Mouse (Mus musculus) right cerebral cortex, postnatal 10 days (tissue): ENCODE data around the gene Cbx2.
A peak's percentile ranks its signal among the peaks of the same experiment; 100 is the strongest.

ENCODE experiments used
- DNase-seq, 2 experiments: peaks; one replicate each; pipeline ENCODE4 v3.0.0; 2021; ENCODE audit warnings: low spot score in 2 of 2

Gene Cbx2

DNA sequence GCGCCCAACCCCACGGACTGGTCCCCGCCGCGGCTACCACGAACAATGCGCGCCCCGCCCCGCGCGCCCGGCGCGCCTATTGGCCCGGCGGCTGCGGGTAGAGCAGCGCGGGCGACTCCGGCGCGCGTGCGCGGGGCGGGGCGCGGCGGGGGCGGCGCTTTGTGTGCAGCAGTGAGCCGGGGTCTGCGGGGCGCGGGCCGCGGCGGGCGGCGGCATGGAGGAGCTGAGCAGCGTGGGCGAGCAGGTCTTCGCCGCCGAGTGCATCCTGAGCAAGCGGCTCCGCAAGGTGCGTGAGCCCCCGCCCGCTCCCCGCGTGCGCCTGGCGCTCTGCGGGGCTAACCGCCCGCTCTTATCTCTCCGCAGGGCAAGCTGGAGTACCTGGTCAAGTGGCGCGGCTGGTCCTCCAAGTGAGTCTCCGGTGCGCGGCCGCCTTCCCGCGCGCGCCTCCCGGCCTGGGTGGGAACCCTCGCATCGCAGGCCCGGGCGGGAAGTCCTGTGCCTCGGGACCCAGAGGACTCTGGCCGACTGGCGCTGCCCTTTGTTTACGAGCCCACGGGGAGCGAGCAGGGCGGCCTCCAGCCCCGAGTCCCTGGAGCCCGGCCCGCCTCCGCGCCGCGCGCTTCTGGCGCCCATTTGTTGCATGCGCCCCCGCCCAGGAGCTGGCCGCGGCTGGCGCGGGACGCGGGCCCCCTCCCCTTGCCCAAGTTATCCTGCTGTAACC, at the start of gene Cbx2:
Gene Cbx2 (plus strand): TSS at position 68 of the 721 bp plus-strand sequence.
- DNase-seq, result peak; percentile 87 to 88

DNA sequence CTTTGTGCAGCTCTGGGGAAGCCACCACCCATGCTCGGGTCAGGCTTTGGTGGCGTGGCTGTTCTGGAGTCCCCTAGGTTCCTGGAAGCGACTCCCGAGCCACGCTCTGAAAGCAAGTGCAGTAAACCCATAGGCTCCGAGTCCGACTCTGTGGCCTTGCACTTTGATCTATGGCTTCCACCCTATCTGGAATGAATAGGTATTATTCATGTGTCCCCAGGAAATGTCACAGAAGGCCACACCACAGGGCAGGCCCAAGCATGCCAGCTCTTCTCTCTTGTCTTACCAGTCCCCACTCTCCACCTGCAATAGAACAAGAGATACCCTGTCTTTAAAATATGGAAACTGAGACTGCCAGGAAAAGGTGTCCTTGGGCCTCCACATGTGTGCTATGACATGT, 48.4 kb upstream of the Cbx2 start:
- no peak for DNase-seq

DNA sequence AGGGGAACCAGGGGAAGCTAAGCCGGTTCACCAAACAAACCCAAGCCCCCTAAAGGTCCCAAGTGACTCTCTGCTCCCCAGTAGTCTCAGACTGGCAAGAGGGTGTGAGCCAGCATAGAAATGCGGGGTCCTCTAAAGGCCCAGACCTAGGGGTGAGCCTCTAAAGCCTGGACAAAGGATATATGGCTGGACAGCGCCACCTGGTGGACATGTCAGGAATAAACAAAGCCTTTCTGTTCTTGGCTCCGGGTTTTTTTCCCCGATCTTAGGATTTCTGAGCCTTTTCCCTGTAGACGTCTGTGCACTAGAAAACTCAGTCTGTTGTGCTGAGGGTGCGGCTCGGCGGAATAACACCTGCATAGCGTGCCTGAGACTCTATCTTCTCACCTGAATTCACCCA, 47.3 kb upstream of the Cbx2 start:
- peak; percentile 77 to 85 for DNase-seq

GRCm38 (mm10) chr11:118975917-118976316, 46.8 kb upstream of the Cbx2 start:
- no peak for DNase-seq

DNA sequence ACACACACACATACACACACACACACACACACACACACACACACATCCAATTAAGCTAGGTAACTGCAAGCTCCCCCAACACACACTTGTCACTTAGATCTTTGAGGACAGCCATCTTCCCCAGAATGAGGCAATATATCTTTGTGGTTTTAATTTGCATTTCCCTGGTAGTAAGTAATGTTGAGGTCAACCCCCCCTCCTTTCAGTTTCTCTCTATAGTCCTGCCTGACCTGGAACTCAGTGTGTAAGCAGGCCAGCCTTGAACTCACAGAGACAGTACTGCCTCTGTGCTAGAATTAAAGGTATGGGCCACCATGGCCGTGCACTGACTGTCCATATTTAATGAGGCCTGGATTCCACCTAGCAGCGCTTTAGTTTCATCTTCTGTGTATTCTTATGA, 42.4 kb upstream of the Cbx2 start:
- DNase-seq, result no peak

DNA sequence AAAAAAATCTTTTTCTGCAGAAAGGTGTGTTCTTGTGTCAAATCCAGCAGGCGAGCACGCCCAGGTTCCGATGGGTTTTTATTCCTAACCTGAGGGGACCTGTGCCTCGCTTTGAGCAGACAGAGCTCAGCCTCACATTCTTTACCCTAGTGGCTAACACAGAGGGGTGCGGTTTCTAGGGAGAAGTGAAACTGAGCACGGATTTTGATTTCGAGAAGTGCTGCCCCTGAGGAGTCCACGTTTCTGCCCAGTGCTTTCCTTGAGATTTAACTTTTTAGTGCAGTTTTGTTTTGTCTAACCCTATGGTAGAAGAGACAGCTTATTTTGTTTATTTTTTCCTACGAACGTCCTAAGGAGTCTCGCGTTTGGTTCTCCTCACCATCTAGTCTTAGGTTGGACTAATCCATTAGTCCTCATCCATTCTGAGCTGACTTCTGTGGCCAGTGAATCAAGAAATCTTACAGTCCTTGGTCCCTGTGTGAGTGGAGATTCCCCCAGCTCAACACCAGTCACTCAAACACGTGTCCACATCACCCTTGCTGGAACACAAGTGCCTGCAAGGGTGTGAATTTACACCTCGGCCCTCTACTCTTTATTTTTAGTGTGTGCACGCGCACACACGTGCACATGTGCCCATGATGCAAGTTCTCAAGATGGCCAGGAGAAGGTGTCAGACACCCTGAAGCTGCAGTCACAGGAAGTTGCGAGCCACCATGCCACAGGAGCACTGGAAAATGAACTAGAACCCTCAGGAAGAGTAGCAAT, 41.6 kb upstream of the Cbx2 start:
- no peak for DNase-seq

DNA sequence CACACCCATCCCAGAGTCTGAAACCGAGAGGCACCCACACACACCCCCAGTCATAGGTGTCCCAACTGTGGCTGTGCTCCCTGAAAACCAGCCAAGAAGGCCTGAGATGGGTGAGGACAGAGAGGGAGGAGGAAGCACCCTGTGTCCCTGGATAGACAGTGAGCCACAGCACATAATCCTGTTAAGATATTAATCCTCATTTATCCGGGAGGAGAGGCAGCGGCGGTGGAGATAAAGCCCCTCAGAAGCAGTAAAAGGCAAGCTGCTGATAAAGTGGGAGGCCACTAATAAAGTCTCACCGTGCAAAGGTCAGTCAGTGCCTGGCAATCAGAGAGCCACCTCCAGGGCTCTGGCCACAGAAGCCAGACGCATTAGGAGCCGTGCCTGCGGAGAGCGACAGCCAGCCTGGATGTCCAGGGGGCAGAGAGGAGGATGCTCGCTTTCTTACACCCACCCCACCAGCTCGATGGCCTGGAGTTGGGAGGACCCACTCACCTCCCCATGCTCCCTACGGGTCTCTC, 40.1 kb upstream of the Cbx2 start:
- no peak for DNase-seq

DNA sequence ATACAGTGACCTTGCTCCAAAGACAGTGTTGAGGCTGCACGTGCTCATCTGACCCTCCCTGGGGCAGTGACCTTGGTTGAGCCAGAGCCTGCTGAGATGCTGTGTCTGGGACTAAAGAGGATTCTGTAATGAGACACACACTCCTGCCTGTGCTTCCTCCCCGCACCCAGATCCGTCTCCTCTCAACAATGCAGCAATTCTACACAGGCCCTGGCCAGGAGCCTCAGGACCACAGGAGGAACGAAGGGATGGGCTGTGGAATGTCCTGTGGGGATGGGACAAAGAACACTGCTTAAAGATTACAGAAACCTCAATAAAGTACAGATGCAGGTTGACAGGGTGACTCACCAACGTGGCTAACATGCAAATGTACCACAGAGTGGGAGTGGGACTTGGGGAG, 37.2 kb upstream of the Cbx2 start:
- DNase-seq, result no peak

- no peak for DNase-seq
These were observed 34.8 kb upstream of the Cbx2 start, which contains the start of gene Enpp7 for GRCm38 (mm10) chr11:118987999-118988398. Enpp7 (plus strand) TSS chr11:118988188.

GRCm38 (mm10) chr11:118992781-118993180, 30.0 kb upstream of the Cbx2 start:
- DNase-seq, result no peak

DNA sequence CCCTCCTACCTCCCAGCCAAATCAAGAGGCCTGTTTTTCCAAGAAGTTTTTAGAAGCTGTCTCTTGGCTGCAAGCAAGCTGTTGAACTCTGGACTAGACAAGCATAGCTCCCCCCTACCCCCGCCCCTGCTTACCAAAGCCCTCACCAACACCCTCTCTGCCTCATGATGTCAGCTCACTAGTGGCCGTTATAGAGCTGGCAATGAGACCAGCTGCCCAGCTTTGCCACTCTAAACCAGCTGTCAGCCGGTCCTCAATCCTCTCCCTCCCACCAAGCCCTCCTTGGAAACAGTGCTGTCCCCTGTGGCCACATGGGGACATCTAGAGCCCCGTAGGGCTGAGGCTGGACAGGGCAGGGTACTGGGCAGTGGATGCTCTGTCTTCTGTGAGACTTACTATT, 27.3 kb upstream of the Cbx2 start:
- no peak for DNase-seq

DNA sequence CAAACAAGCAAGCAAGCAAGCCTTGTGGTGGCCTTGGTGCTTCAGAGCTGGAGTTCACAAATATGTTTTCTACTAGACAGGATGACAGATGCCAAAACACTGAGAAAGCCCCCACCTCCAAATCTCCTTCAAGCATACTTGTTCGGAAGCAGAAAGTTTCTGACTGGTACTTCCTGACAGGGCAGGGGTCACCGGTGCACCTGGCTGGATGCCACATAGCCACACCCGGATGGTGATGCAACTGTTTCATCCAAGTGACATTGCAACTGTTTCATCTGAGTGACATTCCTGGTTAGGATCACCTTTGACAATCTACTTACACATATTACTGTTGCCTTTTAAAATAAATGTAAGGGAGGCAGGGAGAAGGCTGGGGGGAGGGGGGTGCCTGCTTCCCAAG, 25.6 kb upstream of the Cbx2 start:
- DNase-seq, result no peak

- peak; percentile 91 to 92 for DNase-seq
These were observed 24.1 kb upstream of the Cbx2 start for GRCm38 (mm10) chr11:118998540-118999265.

GRCm38 (mm10) chr11:118999361-118999804, 23.4 kb upstream of the Cbx2 start:
- DNase-seq, result peak; percentile 80 to 82

DNA sequence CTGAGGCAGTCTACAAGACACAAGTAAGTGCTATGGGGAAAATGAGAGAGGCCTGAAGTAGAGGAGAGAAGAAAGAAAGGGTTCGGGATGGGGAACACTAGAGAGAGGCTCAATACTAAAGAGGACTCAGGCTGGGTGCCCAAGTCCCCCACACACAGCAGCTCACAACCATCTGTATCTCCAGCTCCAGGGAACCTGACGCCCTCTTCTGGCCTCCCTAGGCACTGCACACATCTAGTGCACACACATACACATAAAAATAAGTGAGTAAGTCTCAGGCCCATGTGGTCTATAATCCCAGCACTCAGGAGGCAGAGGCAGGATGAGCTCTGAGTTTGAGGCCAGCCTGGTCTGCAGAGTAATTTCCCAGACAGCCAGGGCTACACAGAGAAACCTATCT, 21.9 kb upstream of the Cbx2 start:
- DNase-seq, result no peak

DNA sequence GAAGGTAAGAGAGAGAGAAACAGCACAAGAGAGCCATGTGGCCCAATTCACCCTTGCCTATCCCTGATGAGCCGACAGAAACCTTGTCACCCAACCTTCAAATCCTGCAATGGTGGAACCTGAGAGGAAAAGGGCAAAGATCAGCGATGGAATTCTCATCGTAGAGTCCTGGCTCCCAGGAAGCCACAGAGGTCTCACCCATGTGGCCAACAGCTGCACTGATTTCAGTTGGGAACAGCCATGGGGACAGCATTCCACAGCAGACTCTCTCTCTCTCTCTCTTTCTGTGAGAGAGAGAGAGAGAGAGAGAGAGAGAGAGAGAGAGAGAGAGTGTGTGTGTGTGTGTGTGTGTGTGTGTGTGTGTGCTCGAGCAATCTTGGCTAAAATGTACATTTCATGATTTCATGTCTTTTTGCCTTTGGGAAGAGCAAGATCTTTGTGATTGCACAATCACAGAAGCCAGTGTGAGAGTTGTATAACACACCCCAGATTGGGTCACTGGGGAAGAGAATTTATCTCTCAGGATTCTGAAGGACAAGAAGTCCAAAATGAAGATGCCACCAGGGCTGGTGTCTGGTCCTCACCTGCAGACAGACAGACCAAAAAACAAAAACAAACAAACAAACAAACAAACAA, 21.2 kb upstream of the Cbx2 start:
- no peak for DNase-seq

GRCm38 (mm10) chr11:119005547-119006275, 17.1 kb upstream of the Cbx2 start:
- no peak for DNase-seq

GRCm38 (mm10) chr11:119006462-119006861, 16.3 kb upstream of the Cbx2 start:
- no peak for DNase-seq

- no peak for DNase-seq
These were observed 15.0 kb upstream of the Cbx2 start for GRCm38 (mm10) chr11:119007461-119008456.

- DNase-seq, result no peak
These were observed 8.3 kb upstream of the Cbx2 start for GRCm38 (mm10) chr11:119014455-119014854.
